13 mouse cellular contexts compared by ENCODE assay signal in the genomic region with DNA sequence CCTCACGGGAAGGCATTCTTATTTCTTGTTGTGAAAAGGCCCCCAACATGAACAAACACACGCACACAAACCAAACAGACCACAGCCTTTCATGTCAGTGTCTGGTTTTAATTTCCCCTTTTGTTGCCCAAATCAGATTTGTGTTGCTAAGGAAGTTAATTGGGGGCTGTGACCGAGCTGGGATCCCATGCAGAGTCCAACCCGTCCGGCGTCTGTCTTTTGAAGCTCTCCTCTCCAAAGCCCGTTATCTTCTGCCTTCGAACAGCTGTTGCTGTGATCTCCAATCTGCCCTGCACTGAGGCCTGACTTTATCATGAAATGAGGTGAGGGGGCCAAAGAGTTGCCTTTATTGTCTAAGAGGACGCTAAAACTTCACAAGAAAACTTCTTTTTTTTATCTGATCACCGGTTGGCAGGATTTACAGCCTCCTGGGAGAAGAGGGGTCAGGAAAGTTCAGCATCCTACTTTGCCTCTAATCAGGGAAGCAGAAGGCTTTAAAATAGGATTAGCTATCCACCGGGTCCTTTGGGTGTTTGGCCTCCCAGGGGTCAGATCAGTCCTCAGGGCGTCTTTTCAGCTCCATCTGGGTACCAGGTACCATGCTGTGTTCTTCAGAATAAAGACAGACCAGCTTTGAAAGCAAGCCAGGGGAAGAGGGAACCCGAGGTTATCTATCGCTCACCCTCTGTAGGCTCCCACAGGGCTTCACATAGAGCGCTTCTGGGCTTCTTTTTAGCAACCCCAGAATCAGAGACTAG. TPM values are rescaled to one million over a fixed set of nuclear protein-coding genes. Genes with fewer than 3 reads are reported as not detected.
DNase-seq lines count a peak whose midpoint lies in the region; ATAC-seq and TF ChIP-seq lines count a peak whose summit lies in the region.
"Had no signal": no experiment of that assay in that cellular context is flagged by ENCODE, and none has a peak within 500 bp of the region (broad histone marks: within the 10 kb centered on the region; RNA-seq: fewer than 3 reads in every experiment).

No protein-coding gene starts in this region.

- H3K27ac ChIP-seq in forebrain, embryonic 13.5 days = no peak overlapping the region
- no peak overlapping the region for H3K27ac ChIP-seq in forebrain, postnatal 0 days (ENCODE audit: low read depth, low read length)
- H3K27ac ChIP-seq in embryonic facial prominence, embryonic 12.5 days = peak overlapping the region; percentile 55; the same call in 1 of the 2 replicates
- peak overlapping the region; percentile 25; the same call in 1 of the 2 replicates for H3K27ac ChIP-seq in midbrain, embryonic 11.5 days (ENCODE audit: low read depth, low read length)
- H3K27ac ChIP-seq: hindbrain, postnatal 0 days; left cerebral cortex, adult 2 months had no signal

- peaks cover 3% of the 10 kb centered on the region; the same call in 1 of the 2 replicates for H3K27me3 ChIP-seq in forebrain, embryonic 13.5 days
- no peaks in the 10 kb centered on the region for H3K27me3 ChIP-seq in forebrain, postnatal 0 days (ENCODE audit: insufficient read depth, low read length)
- H3K27me3 ChIP-seq in embryonic facial prominence, embryonic 12.5 days = no peaks in the 10 kb centered on the region
- 0 out of 2 replicates have a peak, but pooled peaks cover 4% of the 10 kb centered on the region for H3K27me3 ChIP-seq in midbrain, embryonic 11.5 days (ENCODE audit: control insufficient read depth, insufficient read depth, low read length)

- 5% methylated on average over 15 of the region's 15 CpGs for WGBS in forebrain, embryonic 13.5 days
- 15% methylated on average over 15 of the region's 15 CpGs for WGBS in forebrain, postnatal 0 days
- WGBS in embryonic facial prominence, embryonic 12.5 days = 7% methylated on average over 15 of the region's 15 CpGs
- under 1% methylated on average over 15 of the region's 15 CpGs for WGBS in midbrain, embryonic 11.5 days

- peaks cover 21% of the 10 kb centered on the region for H3K4me1 ChIP-seq in forebrain, embryonic 13.5 days
- H3K4me1 ChIP-seq in forebrain, postnatal 0 days (ENCODE audit: insufficient read depth) = no peaks in the 10 kb centered on the region
- H3K4me1 ChIP-seq in embryonic facial prominence, embryonic 12.5 days = peaks cover 41% of the 10 kb centered on the region
- H3K4me1 ChIP-seq in midbrain, embryonic 11.5 days (ENCODE audit: control insufficient read depth, insufficient read depth, low read length) = peaks cover 26% of the 10 kb centered on the region

- no peak for TF ChIP-seq CTCF in forebrain, postnatal 0 days (IDR thresholded peaks at IDR 0.05; ENCODE audit: low read depth)

- H3K4me3 ChIP-seq in forebrain, embryonic 13.5 days = no peak overlapping the region
- H3K4me3 ChIP-seq in forebrain, postnatal 0 days (ENCODE audit: low read depth, low read length) = no peak overlapping the region
- no peak overlapping the region for H3K4me3 ChIP-seq in embryonic facial prominence, embryonic 12.5 days
- H3K4me3 ChIP-seq in midbrain, embryonic 11.5 days (ENCODE audit: low read depth, low read length) = no peak overlapping the region
- H3K4me3 ChIP-seq: left cerebral cortex, adult 2 months had no signal

- no peak overlapping the region for H3K9ac ChIP-seq in forebrain, embryonic 13.5 days
- no peak overlapping the region for H3K9ac ChIP-seq in forebrain, postnatal 0 days
- no peak overlapping the region for H3K9ac ChIP-seq in embryonic facial prominence, embryonic 12.5 days
- H3K9ac ChIP-seq in midbrain, embryonic 11.5 days (ENCODE audit: low read length) = no peak overlapping the region

- peak; percentile 27; the same call in 1 of the 2 replicates for ATAC-seq in forebrain, embryonic 13.5 days
- no peak for ATAC-seq in forebrain, postnatal 0 days
- ATAC-seq in embryonic facial prominence, embryonic 12.5 days (ENCODE audit: insufficient number of reproducible peaks, insufficient read depth, low FRiP score, low TSS enrichment) = no peak
- peak; percentile 63 for ATAC-seq in midbrain, embryonic 11.5 days (ENCODE audit: low FRiP score)
- ATAC-seq: hindbrain, postnatal 0 days had no signal

- H3K4me2 ChIP-seq in forebrain, embryonic 13.5 days = no peak overlapping the region; the same call in 1 of the 2 replicates
- H3K4me2 ChIP-seq in forebrain, postnatal 0 days (ENCODE audit: low read depth) = no peak overlapping the region
- no peak overlapping the region for H3K4me2 ChIP-seq in embryonic facial prominence, embryonic 12.5 days (replicated peaks)
- H3K4me2 ChIP-seq in midbrain, embryonic 11.5 days = peak overlapping the region; percentile 15; the same call in 1 of the 2 replicates
- H3K4me2 ChIP-seq: heart, embryonic 11.5 days had no signal

- no peak for DNase-seq in forebrain, postnatal 0 days
- peak; percentile 54 for DNase-seq in MEL-GATA-1-ER (ENCODE audit: extremely low read depth, low read depth)
- DNase-seq in midbrain, embryonic 11.5 days (ENCODE audit: low spot score, missing footprints) = peak; percentile 91
- DNase-seq in layer of hippocampus, postnatal 14 days (ENCODE audit: low spot score in 2 of 2) = no peak
- DNase-seq in cerebellum, postnatal 10 days = no peak
- DNase-seq in left cerebral cortex, adult 11 months (ENCODE audit: low spot score) = no peak
- DNase-seq: lung, postnatal 4 days; thymus, postnatal 14 days had no signal

- no peaks in the 10 kb centered on the region for H3K9me3 ChIP-seq in forebrain, embryonic 13.5 days (replicated peaks)
- H3K9me3 ChIP-seq in forebrain, postnatal 0 days (ENCODE audit: low read length) = no peaks in the 10 kb centered on the region
- H3K9me3 ChIP-seq in embryonic facial prominence, embryonic 12.5 days = no peaks in the 10 kb centered on the region
- H3K9me3 ChIP-seq in midbrain, embryonic 11.5 days (ENCODE audit: control insufficient read depth, low read length) = no peaks in the 10 kb centered on the region

- H3K36me3 ChIP-seq in forebrain, embryonic 13.5 days (ENCODE audit: poor library complexity, severe bottlenecking) = no peaks in the 10 kb centered on the region
- no peaks in the 10 kb centered on the region for H3K36me3 ChIP-seq in forebrain, postnatal 0 days (ENCODE audit: insufficient read depth)
- no peaks in the 10 kb centered on the region for H3K36me3 ChIP-seq in embryonic facial prominence, embryonic 12.5 days
- H3K36me3 ChIP-seq in midbrain, embryonic 11.5 days (ENCODE audit: control insufficient read depth, insufficient read depth, low read length) = no peaks in the 10 kb centered on the region

RNA-seq across cellular contexts. Expression of a gene that starts 43.3 kb away (rescaled TPM):
- polyA plus RNA-seq in forebrain, embryonic 13.5 days (2015; fragmentation: Nextera tagmentation; extraction: Ambion mirVana) = 0.75 and 0.83 TPM in 2 replicates
- total RNA-seq in forebrain, postnatal 0 days (2014; rRNA removed) = 1.8 and 2.0 TPM in 2 replicates
- polyA plus RNA-seq in forebrain, postnatal 0 days (2015; fragmentation: Nextera tagmentation; extraction: Ambion mirVana) = 1.2 and 1.8 TPM in 2 replicates
- polyA plus RNA-seq in embryonic facial prominence, embryonic 12.5 days (2016; fragmentation: Nextera tagmentation; extraction: Ambion mirVana) = 4.0 and 6.4 TPM in 2 replicates
- 1.9 and 2.5 TPM in 2 replicates for polyA plus RNA-seq in midbrain, embryonic 11.5 days (2014; fragmentation: Nextera tagmentation; extraction: Ambion mirVana)
- 10 to 100 TPM; 67.8 to 72.5 TPM for total RNA-seq in layer of hippocampus, postnatal 14 days (2021)

Comparison
In these comparisons a context has a peak if more than half of its experiments do, and no peak if none do; other contexts are left out.
1. ATAC-seq: peak in forebrain, embryonic 13.5 days (single experiment) and midbrain, embryonic 11.5 days (single experiment); none in forebrain, postnatal 0 days (single experiment) and embryonic facial prominence, embryonic 12.5 days (single experiment).
2. H3K27ac ChIP-seq: peak in embryonic facial prominence, embryonic 12.5 days (single experiment) and midbrain, embryonic 11.5 days (single experiment); none in forebrain, embryonic 13.5 days (single experiment) and forebrain, postnatal 0 days (single experiment).
3. DNase-seq: peak in MEL-GATA-1-ER (single experiment) and midbrain, embryonic 11.5 days (single experiment); none in forebrain, postnatal 0 days (single experiment), layer of hippocampus, postnatal 14 days (0 of 2), cerebellum, postnatal 10 days (0 of 2) and left cerebral cortex, adult 11 months (single experiment).